Mouse (Mus musculus): ENCODE measurements at regions not wholly inside any gene's neighbourhood (a gene's known extent, or its start where the extent isn't known, plus 50 kb on each side); places are given as distances from the start of the nearest gene placed in this dataset.

- no peak for DNase-seq (ENCODE audit: low read depth)
Measured at GRCm38 (mm10) chr15:97125836-97126822, 70.4 kb upstream of the Slc38a4 start.

DNA sequence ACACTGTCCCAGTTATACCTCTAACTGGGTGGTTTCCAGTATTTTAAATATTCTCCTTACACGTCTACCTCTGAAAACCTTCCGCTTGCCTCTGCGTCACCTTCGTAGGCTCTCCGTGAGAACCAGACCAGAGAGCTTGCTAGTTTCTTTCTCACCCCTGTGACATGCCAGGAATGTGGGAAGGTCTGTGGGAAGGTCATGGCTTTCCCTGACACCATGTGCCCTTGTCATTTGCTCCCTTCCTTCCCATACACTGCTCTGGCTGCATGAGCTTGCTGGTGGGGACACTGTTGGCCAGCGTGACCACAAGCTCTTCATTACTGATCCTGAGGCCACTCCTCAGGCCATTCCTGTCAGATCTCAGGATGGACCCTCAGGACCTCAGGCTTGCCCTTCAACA, 66.5 kb upstream of the Slc38a4 start:
- DNase-seq (ENCODE audit: low read depth): no peak

DNA sequence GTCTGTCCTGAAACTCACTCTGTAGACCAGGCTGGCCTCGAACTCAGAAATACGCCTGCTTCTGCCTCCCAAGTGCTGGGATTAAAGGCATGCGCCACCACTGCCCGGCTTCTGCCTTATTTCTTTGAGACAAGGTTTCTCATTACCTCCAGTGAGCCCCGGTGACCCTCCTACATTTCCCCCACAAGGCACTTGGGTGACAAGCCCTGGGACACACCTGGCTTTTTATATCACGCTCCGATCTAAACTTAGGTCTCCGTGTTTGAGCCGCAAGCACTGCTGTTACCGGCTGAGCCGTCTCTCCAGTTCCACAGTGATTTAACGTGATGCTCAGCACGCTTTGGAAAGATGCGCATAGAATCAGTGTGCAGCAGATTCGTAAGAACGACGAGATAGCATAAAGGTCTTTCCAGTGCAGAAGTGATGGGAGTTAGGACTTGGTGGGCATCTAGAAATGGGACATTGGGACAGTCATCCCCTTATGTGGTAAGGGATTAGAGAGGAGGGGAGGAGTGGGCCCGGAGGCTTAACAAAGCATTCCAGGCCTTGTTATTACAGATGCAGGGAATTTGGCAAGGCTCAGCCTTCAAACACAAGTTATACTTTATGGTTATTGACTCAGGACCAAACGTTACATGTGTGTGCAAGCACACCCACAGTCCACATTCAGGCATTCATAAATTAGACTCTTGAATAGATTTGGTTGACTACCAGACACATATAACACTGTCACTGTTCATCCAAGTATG, 56.9 kb upstream of the Slc38a4 start:
- no peak for DNase-seq (ENCODE audit: low read depth)

GRCm38 (mm10) chr15:97111320-97112192, 55.8 kb upstream of the Slc38a4 start:
- no peak for DNase-seq (ENCODE audit: low read depth)

GRCm38 (mm10) chr15:97107779-97108178, 52.0 kb upstream of the Slc38a4 start:
- DNase-seq (ENCODE audit: low read depth): no peak

- DNase-seq (ENCODE audit: low read depth): no peak
Measured at GRCm38 (mm10) chr15:97106556-97106955, 50.8 kb upstream of the Slc38a4 start.

Data from naive thymus-derived CD4-positive, alpha-beta T cell, adult 2 months (primary cell).